Mouse (Mus musculus) hindbrain, embryonic 12.5 days (tissue): ENCODE results near the gene Npvf. TPM values are rescaled to one million over a fixed set of nuclear protein-coding genes. Genes with fewer than 3 reads are reported as not detected.
"Not testable (repeated sequence)": the region's sequence is repeated elsewhere in the genome, so short reads cannot be mapped to it uniquely, and the experiment has no call there.

Source experiments
- ATAC-seq: fragments of 200-750 bp; cut with Nextera tagmentation; 2 replicates; pipeline ENCODE4 v1.8.0; 2017; ENCODE audit warnings: moderate TSS enrichment; ENCODE audit not compliant: low FRiP score
- H3K27ac ChIP-seq: fragments of 300-500 bp; sonication (generic); 2 replicates; pipeline ENCODE4 v1.5.1; 2016; ENCODE audit warnings: mild to moderate bottlenecking
- H3K27me3 ChIP-seq: fragments of 300-500 bp; sonication (generic); 2 replicates; pipeline ENCODE4 v1.6.1; 2016; ENCODE audit warnings: mild to moderate bottlenecking
- H3K36me3 ChIP-seq: fragments of 300-500 bp; sonication (generic); 2 replicates; pipeline ENCODE4 v1.6.1; 2016; ENCODE audit warnings: mild to moderate bottlenecking
- H3K4me1 ChIP-seq: fragments of 300-500 bp; sonication (generic); 2 replicates; pipeline ENCODE4 v1.6.1; 2016
- H3K4me2 ChIP-seq: fragments of 300-500 bp; sonication (generic); replicated peaks from 2 replicates; pipeline ENCODE4 v1.6.1; 2016; ENCODE audit warnings: mild to moderate bottlenecking
- H3K4me3 ChIP-seq: fragments of 300-500 bp; sonication (generic); 2 replicates; pipeline ENCODE4 v1.5.1; 2016; ENCODE audit warnings: mild to moderate bottlenecking
- H3K9ac ChIP-seq: fragments of 300-500 bp; sonication (generic); 2 replicates; pipeline ENCODE4 v1.6.1; 2016; ENCODE audit warnings: mild to moderate bottlenecking, moderate library complexity
- H3K9me3 ChIP-seq: fragments of 300-500 bp; sonication (generic); replicated peaks from 2 replicates; pipeline ENCODE4 v1.6.1; 2016; ENCODE audit warnings: mild to moderate bottlenecking
- WGBS: fragments of 180-500 bp; shearing (Covaris S2); methylation state at CpG from one replicate; pipeline ENCODE4 v1.1.7; 2016; 5-methylcytosine and 5-hydroxymethylcytosine counted together
- polyA plus RNA-seq: library from polyadenylated mRNA; unstranded; fragments of >200 nt; fragmentation: Nextera tagmentation; extraction: Ambion mirVana; gene quantifications from 2 replicates; pipeline ENCODE4 v1.2.1, GENCODE M21; 2016

The Npvf gene
- polyA plus RNA-seq, 1 experiment from 2014 or later = not detected

GRCm38 (mm10) chr6:50618273-50618672 lies 36.0 kb downstream of the Npvf start:
- not testable (repeated sequence) for H3K36me3 ChIP-seq, ATAC-seq, H3K4me1 ChIP-seq, H3K9ac ChIP-seq, H3K4me2 ChIP-seq, H3K9me3 ChIP-seq, H3K27me3 ChIP-seq, H3K27ac ChIP-seq, H3K4me3 ChIP-seq
- WGBS = 92% methylated on average over 1 of the region's 1 CpGs

- Histone ChIP-seq H3K4me2 (no peak overlapping the region), H3K4me3 (no peak overlapping the region), H3K9ac (no peak overlapping the region), H3K9me3 (no peaks in the 10 kb centered on the region), H3K4me1 (no peaks in the 10 kb centered on the region), H3K27ac (no peak overlapping the region), H3K27me3 (no peaks in the 10 kb centered on the region), H3K36me3 (no peaks in the 10 kb centered on the region)
- 31% methylated on average over 4 of the region's 4 CpGs for WGBS
- no peak for ATAC-seq
These were observed 52.6 kb downstream of the Npvf start for GRCm38 (mm10) chr6:50601620-50602019.

Other genes with a start within 250 kb of the Npvf start
- 8.3 and 8.6 TPM in 2 replicates for gene Osbpl3, start 198.2 kb downstream of the Npvf start, polyA plus RNA-seq
- 59.7 and 65.1 TPM in 2 replicates for gene Cycs, start 87.9 kb downstream of the Npvf start, polyA plus RNA-seq
- 1.1 and 1.2 TPM in 2 replicates for gene 4921507P07Rik, start 57.8 kb downstream of the Npvf start, polyA plus RNA-seq